Mouse (Mus musculus): Measurements from ENCODE around the gene St6gal1. TPM values are rescaled to one million over a fixed set of nuclear protein-coding genes. Genes with fewer than 3 reads are reported as not detected.
"Not testable (repeated sequence)": the region's sequence is repeated elsewhere in the genome, so short reads cannot be mapped to it uniquely, and the experiment has no call there.

The St6gal1 gene
- 19.3 and 28.5 TPM in 2 replicates for polyA plus RNA-seq (2015; fragmentation: Nextera tagmentation; extraction: Ambion mirVana)

- peak within 1 kb of the TSS; percentile 84 for H3K4me3 ChIP-seq (ENCODE audit: low read depth, low read length)
- ATAC-seq, result peak; percentile 71
- WGBS, result 0% methylated on average over 20 of the region's 20 CpGs
These were observed at the start of gene St6gal1 for GRCm38 (mm10) chr16:23224671-23225068. Gene St6gal1, plus strand, starts transcription at chr16:23224740.

DNA sequence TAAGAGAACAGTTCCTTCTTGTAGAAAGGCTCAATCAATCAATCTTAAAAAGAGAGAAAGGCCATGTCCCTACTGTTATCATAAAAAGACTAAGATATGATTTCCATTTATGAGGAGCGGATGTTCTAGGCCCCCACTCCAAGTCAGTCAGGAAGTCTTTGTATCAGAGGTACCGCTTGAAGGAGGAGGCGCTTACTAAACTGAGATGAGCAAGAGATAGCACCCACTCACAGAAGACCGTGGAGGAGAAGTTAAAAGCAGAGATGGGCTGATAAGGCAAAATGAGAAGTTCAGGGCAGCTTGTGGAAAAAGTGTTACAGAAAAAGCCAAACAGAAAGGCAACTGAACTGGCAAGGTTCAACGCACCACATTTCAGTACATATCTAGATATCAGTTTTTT lies 49.7 kb upstream of the St6gal1 start:
- H3K4me2 ChIP-seq (ENCODE audit: low read length), result no peak overlapping the region
- no peaks in the 10 kb centered on the region for H3K4me1 ChIP-seq (ENCODE audit: control insufficient read depth, insufficient read depth, low read length)
- no peaks in the 10 kb centered on the region for H3K9me3 ChIP-seq (replicated peaks; ENCODE audit: control insufficient read depth, low read length, poor library complexity, severe bottlenecking)
- no peaks in the 10 kb centered on the region for H3K27me3 ChIP-seq (ENCODE audit: control insufficient read depth, insufficient read depth, low read depth, low read length)
- WGBS, result 95% methylated on average over 5 of the region's 5 CpGs
- H3K36me3 ChIP-seq (ENCODE audit: control insufficient read depth, insufficient read depth, low read length), result no peaks in the 10 kb centered on the region
- ATAC-seq, result no peak
- no peak overlapping the region for H3K9ac ChIP-seq (ENCODE audit: low read depth, low read length)
- no peak overlapping the region for H3K4me3 ChIP-seq (ENCODE audit: low read depth, low read length)
- no peak overlapping the region for H3K27ac ChIP-seq (ENCODE audit: low read length)

More at GRCm38 (mm10) chr16:23224671-23225068, at the start of gene St6gal1:
- no peaks in the 10 kb centered on the region for H3K9me3 ChIP-seq (replicated peaks; ENCODE audit: control insufficient read depth, low read length, poor library complexity, severe bottlenecking)
- peak within 1 kb of the TSS; percentile 95 for H3K4me2 ChIP-seq (ENCODE audit: low read length)
- peak within 1 kb of the TSS; percentile 89 for H3K27ac ChIP-seq (ENCODE audit: low read length)
- peaks cover 31% of the 10 kb centered on the region for H3K4me1 ChIP-seq (ENCODE audit: control insufficient read depth, insufficient read depth, low read length)
- peak within 1 kb of the TSS; percentile 93 for H3K9ac ChIP-seq (ENCODE audit: low read depth, low read length)
- H3K27me3 ChIP-seq (ENCODE audit: control insufficient read depth, insufficient read depth, low read depth, low read length), result no peaks in the 10 kb centered on the region
- H3K36me3 ChIP-seq (ENCODE audit: control insufficient read depth, insufficient read depth, low read length), result no peaks in the 10 kb centered on the region

- no peak overlapping the region for H3K27ac ChIP-seq (ENCODE audit: low read length)
- no peak overlapping the region for H3K4me3 ChIP-seq (ENCODE audit: low read depth, low read length)
- H3K27me3 ChIP-seq (ENCODE audit: control insufficient read depth, insufficient read depth, low read depth, low read length), result no peaks in the 10 kb centered on the region
- no peak overlapping the region for H3K9ac ChIP-seq (ENCODE audit: low read depth, low read length)
- 77% methylated on average over 3 of the region's 3 CpGs for WGBS
- no peaks in the 10 kb centered on the region for H3K36me3 ChIP-seq (ENCODE audit: control insufficient read depth, insufficient read depth, low read length)
- no peak overlapping the region for H3K4me2 ChIP-seq (ENCODE audit: low read length)
- H3K4me1 ChIP-seq (ENCODE audit: control insufficient read depth, insufficient read depth, low read length), result no peaks in the 10 kb centered on the region
- H3K9me3 ChIP-seq (replicated peaks; ENCODE audit: control insufficient read depth, low read length, poor library complexity, severe bottlenecking), result no peaks in the 10 kb centered on the region
- ATAC-seq, result no peak
These were observed 48.6 kb upstream of the St6gal1 start for GRCm38 (mm10) chr16:23175956-23176355.

- Histone ChIP-seq H3K27ac (ENCODE audit: low read length) (no peak overlapping the region), H3K9ac (ENCODE audit: low read depth, low read length) (no peak overlapping the region), H3K27me3 (ENCODE audit: control insufficient read depth, insufficient read depth, low read depth, low read length) (no peaks in the 10 kb centered on the region), H3K9me3 (replicated peaks; ENCODE audit: control insufficient read depth, low read length, poor library complexity, severe bottlenecking) (no peaks in the 10 kb centered on the region), H3K36me3 (ENCODE audit: control insufficient read depth, insufficient read depth, low read length) (no peaks in the 10 kb centered on the region), H3K4me3 (ENCODE audit: low read depth, low read length) (no peak overlapping the region), H3K4me1 (ENCODE audit: control insufficient read depth, insufficient read depth, low read length) (no peaks in the 10 kb centered on the region), H3K4me2 (ENCODE audit: low read length) (no peak overlapping the region)
- WGBS, result 93% methylated on average over 2 of the region's 2 CpGs
- ATAC-seq, result no peak
These were observed 46.7 kb upstream of the St6gal1 start for GRCm38 (mm10) chr16:23177856-23178255.

DNA sequence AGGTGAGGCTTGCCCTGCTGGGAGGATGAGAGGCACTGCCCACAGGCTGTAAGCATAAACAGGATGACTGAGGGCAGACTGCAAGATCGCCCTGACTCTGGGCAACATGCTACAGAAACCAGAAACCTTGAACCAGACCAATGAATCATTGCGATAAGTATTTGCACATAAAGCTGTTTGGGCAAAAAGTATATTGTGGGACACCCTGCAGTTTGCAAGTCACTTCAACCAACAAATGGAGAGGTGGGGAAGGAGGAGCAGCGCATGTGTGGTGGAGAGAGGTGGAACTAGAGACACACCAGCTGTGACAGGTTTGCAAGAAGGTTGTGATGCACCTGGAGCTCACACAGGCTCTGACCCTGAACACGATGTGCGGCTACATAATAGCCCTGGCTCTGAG lies 45.7 kb upstream of the St6gal1 start:
- Histone ChIP-seq H3K9ac (ENCODE audit: low read depth, low read length) (no peak overlapping the region), H3K27ac (ENCODE audit: low read length) (no peak overlapping the region), H3K4me3 (ENCODE audit: low read depth, low read length) (no peak overlapping the region), H3K9me3 (replicated peaks; ENCODE audit: control insufficient read depth, low read length, poor library complexity, severe bottlenecking) (no peaks in the 10 kb centered on the region), H3K27me3 (ENCODE audit: control insufficient read depth, insufficient read depth, low read depth, low read length) (no peaks in the 10 kb centered on the region), H3K4me2 (ENCODE audit: low read length) (no peak overlapping the region), H3K4me1 (ENCODE audit: control insufficient read depth, insufficient read depth, low read length) (no peaks in the 10 kb centered on the region), H3K36me3 (ENCODE audit: control insufficient read depth, insufficient read depth, low read length) (no peaks in the 10 kb centered on the region)
- whole genome bisulfite sequencing, result 96% methylated on average over 5 of the region's 5 CpGs
- ATAC-seq, result no peak

GRCm38 (mm10) chr16:23179436-23179835 lies 45.1 kb upstream of the St6gal1 start:
- H3K4me3 ChIP-seq (ENCODE audit: low read depth, low read length); H3K9ac ChIP-seq (ENCODE audit: low read depth, low read length); ATAC-seq; H3K4me1 ChIP-seq (ENCODE audit: control insufficient read depth, insufficient read depth, low read length); H3K27ac ChIP-seq (ENCODE audit: low read length); H3K9me3 ChIP-seq (replicated peaks; ENCODE audit: control insufficient read depth, low read length, poor library complexity, severe bottlenecking); H3K4me2 ChIP-seq (ENCODE audit: low read length); H3K27me3 ChIP-seq (ENCODE audit: control insufficient read depth, insufficient read depth, low read depth, low read length); H3K36me3 ChIP-seq (ENCODE audit: control insufficient read depth, insufficient read depth, low read length): not testable (repeated sequence)
- WGBS, result 93% methylated on average over 18 of the region's 18 CpGs

DNA sequence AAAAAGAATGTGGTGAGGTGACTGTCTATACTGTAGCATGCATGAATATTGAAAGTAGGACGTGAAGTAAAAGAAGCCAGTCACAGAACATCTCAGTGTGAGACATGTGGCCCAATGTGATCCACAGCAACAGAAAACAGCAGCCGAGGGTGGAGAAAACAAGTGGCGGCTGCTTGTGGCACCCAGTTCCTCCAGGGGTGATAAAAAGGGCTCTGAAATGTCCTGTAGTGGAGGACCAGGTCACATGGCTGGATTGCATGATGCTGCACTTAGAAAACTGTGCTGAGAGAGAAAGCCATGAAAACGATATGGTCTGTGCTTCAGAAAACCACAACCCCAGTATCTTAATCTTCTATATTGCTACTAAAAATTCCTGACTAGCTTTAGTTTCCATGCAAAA lies 43.5 kb upstream of the St6gal1 start:
- 81% methylated on average over 4 of the region's 4 CpGs for WGBS
- Histone ChIP-seq H3K9ac (ENCODE audit: low read depth, low read length) (no peak overlapping the region), H3K27me3 (ENCODE audit: control insufficient read depth, insufficient read depth, low read depth, low read length) (no peaks in the 10 kb centered on the region), H3K4me3 (ENCODE audit: low read depth, low read length) (no peak overlapping the region), H3K9me3 (replicated peaks; ENCODE audit: control insufficient read depth, low read length, poor library complexity, severe bottlenecking) (no peaks in the 10 kb centered on the region), H3K27ac (ENCODE audit: low read length) (no peak overlapping the region), H3K4me1 (ENCODE audit: control insufficient read depth, insufficient read depth, low read length) (no peaks in the 10 kb centered on the region), H3K36me3 (ENCODE audit: control insufficient read depth, insufficient read depth, low read length) (no peaks in the 10 kb centered on the region), H3K4me2 (ENCODE audit: low read length) (no peak overlapping the region)
- ATAC-seq, result no peak

GRCm38 (mm10) chr16:23181487-23181886 lies 43.1 kb upstream of the St6gal1 start:
- Histone ChIP-seq H3K27ac (ENCODE audit: low read length) (no peak overlapping the region), H3K4me2 (ENCODE audit: low read length) (no peak overlapping the region), H3K4me1 (ENCODE audit: control insufficient read depth, insufficient read depth, low read length) (no peaks in the 10 kb centered on the region), H3K9me3 (replicated peaks; ENCODE audit: control insufficient read depth, low read length, poor library complexity, severe bottlenecking) (no peaks in the 10 kb centered on the region), H3K36me3 (ENCODE audit: control insufficient read depth, insufficient read depth, low read length) (no peaks in the 10 kb centered on the region), H3K27me3 (ENCODE audit: control insufficient read depth, insufficient read depth, low read depth, low read length) (no peaks in the 10 kb centered on the region), H3K9ac (ENCODE audit: low read depth, low read length) (no peak overlapping the region), H3K4me3 (ENCODE audit: low read depth, low read length) (no peak overlapping the region)
- no peak for ATAC-seq
- 80% methylated on average over 3 of the region's 3 CpGs for WGBS

DNA sequence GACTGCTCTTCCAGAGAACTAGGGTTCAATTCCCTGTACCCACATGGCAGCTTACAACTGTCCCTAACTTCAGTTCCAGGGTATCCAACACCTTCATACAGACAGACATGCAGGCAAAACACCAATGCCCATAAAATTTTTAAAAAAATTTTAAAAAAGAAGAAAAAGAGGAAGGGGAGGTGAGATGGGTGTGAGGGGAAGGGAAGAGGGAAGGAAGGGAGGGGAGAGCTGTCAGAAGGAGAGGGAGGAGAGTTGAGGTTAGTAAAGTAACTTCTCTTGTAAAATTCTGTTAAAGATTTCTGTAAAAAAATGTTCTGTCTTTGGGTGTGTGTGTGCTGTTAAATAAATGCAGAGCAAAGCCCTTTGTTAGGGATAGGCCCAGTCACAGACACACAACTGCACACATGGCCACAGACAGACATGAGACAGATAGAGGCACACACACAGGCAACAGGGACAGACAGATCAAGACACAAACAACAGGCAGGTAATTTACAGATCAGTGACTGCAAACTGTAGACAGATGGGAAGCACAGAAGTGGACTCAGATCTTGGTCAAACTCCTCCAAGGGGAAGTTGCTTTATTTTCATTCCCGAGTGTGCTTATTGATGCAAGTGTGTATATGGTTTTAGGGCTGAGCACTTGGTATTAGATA lies 42.5 kb upstream of the St6gal1 start:
- Histone ChIP-seq H3K36me3 (ENCODE audit: control insufficient read depth, insufficient read depth, low read length) (no peaks in the 10 kb centered on the region), H3K27ac (ENCODE audit: low read length) (no peak overlapping the region), H3K9ac (ENCODE audit: low read depth, low read length) (no peak overlapping the region), H3K4me2 (ENCODE audit: low read length) (no peak overlapping the region), H3K4me1 (ENCODE audit: control insufficient read depth, insufficient read depth, low read length) (no peaks in the 10 kb centered on the region), H3K4me3 (ENCODE audit: low read depth, low read length) (no peak overlapping the region), H3K27me3 (ENCODE audit: control insufficient read depth, insufficient read depth, low read depth, low read length) (no peaks in the 10 kb centered on the region), H3K9me3 (replicated peaks; ENCODE audit: control insufficient read depth, low read length, poor library complexity, severe bottlenecking) (no peaks in the 10 kb centered on the region)
- 94% methylated on average over 1 of the region's 1 CpGs for WGBS
- no peak for ATAC-seq

Data from midbrain, embryonic 16.5 days (tissue).